Mouse (Mus musculus) megakaryocyte, embryonic 14.5 days (primary cell): ENCODE results near the gene Arl6. TPM values are rescaled to one million over a fixed set of nuclear protein-coding genes. Genes with fewer than 3 reads are reported as not detected.
A peak's percentile ranks its signal among the peaks of the same experiment; 100 is the strongest.

Experiments
- H3K27me3 ChIP-seq: replicated peaks from 2 replicates; pipeline ENCODE3; 2012; ENCODE audit warnings: inconsistent platforms
- H3K36me3 ChIP-seq: replicated peaks from 2 replicates; pipeline ENCODE3; 2012; ENCODE audit warnings: low read length, inconsistent platforms, mixed read lengths
- H3K4me1 ChIP-seq: 2 replicates; pipeline ENCODE4 v1.6.1; 2012; ENCODE audit warnings: inconsistent platforms
- H3K4me3 ChIP-seq: replicated peaks from 2 replicates; pipeline ENCODE3; 2012; ENCODE audit warnings: moderate library complexity, mild to moderate bottlenecking, inconsistent platforms
- H3K9me3 ChIP-seq: 2 replicates; pipeline ENCODE4 v1.6.1; 2012; ENCODE audit warnings: inconsistent platforms
- FLI1 ChIP-seq: IDR thresholded peaks from 2 replicates; pipeline ENCODE4 v1.6.1; 2012; ENCODE audit warnings: low read length, inconsistent platforms, mixed read lengths
- GATA1 ChIP-seq: IDR thresholded peaks from 3 replicates; pipeline ENCODE4 v1.6.1; 2012; ENCODE audit warnings: mixed read lengths, low read length, inconsistent platforms, borderline replicate concordance
- polyA plus RNA-seq: library from polyadenylated mRNA; stranded (reverse); fragments of >175 nt; gene quantifications from 2 replicates; pipeline ENCODE4 v1.2.3, GENCODE M21; 2012; ENCODE audit warnings: low replicate concordance; ENCODE audit not compliant: insufficient read depth

The Arl6 gene
- 2.2 TPM in 1 of 2 replicates, not detected in the other for polyA plus RNA-seq

- Histone ChIP-seq H3K27me3 (no peaks in the 10 kb centered on the region), H3K9me3 (no peaks in the 10 kb centered on the region), H3K36me3 (no peaks in the 10 kb centered on the region), H3K4me3 (peak within 1 kb of the TSS; percentile 95), H3K4me1 (peaks cover 14% of the 10 kb centered on the region)
- TF ChIP-seq FLI1 (no peak), GATA1 (no peak)
Observed at GRCm38 (mm10) chr16:59639102-59639691, at the start of gene Arl6. Gene Arl6 (minus strand): TSS chr16:59639391.

GRCm38 (mm10) chr16:59685135-59685534, 45.9 kb upstream of the Arl6 start:
- no peak overlapping the region for H3K4me3 ChIP-seq
- no peaks in the 10 kb centered on the region for H3K36me3 ChIP-seq
- no peaks in the 10 kb centered on the region for H3K27me3 ChIP-seq
- H3K9me3 ChIP-seq = no peaks in the 10 kb centered on the region
- H3K4me1 ChIP-seq = no peaks in the 10 kb centered on the region
- no peak for TF ChIP-seq GATA1
- TF ChIP-seq FLI1 = no peak

DNA sequence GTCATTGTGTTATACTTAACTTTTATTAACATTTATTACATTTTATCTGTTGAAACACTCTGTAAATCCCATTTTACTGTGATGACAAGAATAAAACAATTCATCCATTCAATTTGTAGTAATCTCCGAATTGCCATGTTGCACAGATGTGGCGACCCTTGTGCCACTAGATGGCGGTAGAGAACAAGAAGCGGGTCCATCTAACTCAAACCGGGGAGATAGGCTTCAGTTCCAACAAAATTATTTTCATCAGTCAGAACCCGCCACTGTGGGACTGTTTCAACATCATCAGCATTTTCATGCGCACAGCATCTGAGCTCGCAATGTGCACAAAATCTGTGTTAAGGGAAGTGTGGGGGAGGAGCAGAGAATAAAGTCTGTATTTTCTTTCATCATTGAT, 44.2 kb upstream of the Arl6 start:
- Histone ChIP-seq H3K4me1 (no peaks in the 10 kb centered on the region), H3K9me3 (no peaks in the 10 kb centered on the region), H3K36me3 (no peaks in the 10 kb centered on the region), H3K4me3 (no peak overlapping the region), H3K27me3 (no peaks in the 10 kb centered on the region)
- TF ChIP-seq GATA1 = no peak
- TF ChIP-seq FLI1 = no peak

- Histone ChIP-seq H3K4me3 (no peak overlapping the region), H3K4me1 (no peaks in the 10 kb centered on the region), H3K9me3 (no peaks in the 10 kb centered on the region), H3K36me3 (no peaks in the 10 kb centered on the region), H3K27me3 (no peaks in the 10 kb centered on the region)
- TF ChIP-seq GATA1 (no peak), FLI1 (no peak)
Observed at GRCm38 (mm10) chr16:59682216-59682891, 43.2 kb upstream of the Arl6 start.

DNA sequence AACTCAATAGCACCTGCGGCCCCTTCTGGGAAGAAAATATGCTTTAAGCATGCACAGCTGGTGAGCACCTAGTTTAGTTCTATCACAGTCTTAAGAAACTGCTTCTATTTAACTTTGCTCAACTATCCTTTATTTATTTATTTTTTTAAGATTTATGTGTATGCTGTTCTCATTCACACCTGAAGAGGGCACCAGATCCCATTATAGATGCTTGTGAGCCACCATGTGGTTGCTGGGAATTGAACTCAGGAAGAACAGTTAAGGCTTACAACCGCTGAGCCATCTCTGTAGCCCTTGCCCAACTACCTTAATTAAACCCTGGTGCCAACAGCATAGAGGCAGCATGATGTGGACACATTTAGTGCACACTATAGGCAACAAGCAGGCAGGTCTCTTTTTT, 27.7 kb upstream of the Arl6 start:
- no peak overlapping the region for H3K4me3 ChIP-seq
- no peaks in the 10 kb centered on the region for H3K9me3 ChIP-seq
- no peaks in the 10 kb centered on the region for H3K4me1 ChIP-seq
- H3K36me3 ChIP-seq = no peaks in the 10 kb centered on the region
- no peak for TF ChIP-seq GATA1
- no peak for TF ChIP-seq FLI1
- H3K27me3 ChIP-seq = no peaks in the 10 kb centered on the region

GRCm38 (mm10) chr16:59643766-59644165, 4.6 kb upstream of the Arl6 start:
- Histone ChIP-seq H3K36me3 (no peaks in the 10 kb centered on the region), H3K9me3 (peaks cover 2% of the 10 kb centered on the region; the same call in 1 of the 2 replicates), H3K27me3 (peaks cover 1% of the 10 kb centered on the region), H3K4me1 (peaks cover 6% of the 10 kb centered on the region), H3K4me3 (no peak overlapping the region)
- TF ChIP-seq FLI1 = no peak
- TF ChIP-seq GATA1 = no peak

GRCm38 (mm10) chr16:59639985-59640384, 794 bp upstream of the Arl6 start:
- H3K27me3 ChIP-seq = peaks cover 1% of the 10 kb centered on the region
- H3K9me3 ChIP-seq = no peaks in the 10 kb centered on the region
- peaks cover 14% of the 10 kb centered on the region for H3K4me1 ChIP-seq
- H3K4me3 ChIP-seq = no peak overlapping the region
- no peaks in the 10 kb centered on the region for H3K36me3 ChIP-seq
- TF ChIP-seq GATA1 (no peak), FLI1 (no peak)

DNA sequence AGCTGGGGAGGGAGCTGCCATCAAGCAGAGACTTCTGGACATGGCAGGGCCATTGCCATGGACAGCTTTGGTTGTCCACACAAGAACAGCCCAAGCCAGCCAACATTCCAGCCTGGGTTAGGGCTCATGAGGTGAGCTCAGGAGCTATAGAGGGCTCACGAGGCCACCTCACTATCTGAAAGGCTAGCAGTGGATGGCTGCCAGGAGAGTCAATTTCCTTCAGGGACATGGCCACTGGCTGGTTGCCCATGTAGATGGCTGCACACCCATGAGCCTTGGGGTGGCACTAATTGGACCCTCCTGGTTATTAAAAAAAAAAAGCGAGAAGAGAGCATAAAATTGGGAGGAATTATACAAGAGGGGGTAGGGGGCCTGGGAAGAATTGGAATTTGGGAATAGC, 4.6 kb downstream of the Arl6 start:
- Histone ChIP-seq H3K9me3 (no peaks in the 10 kb centered on the region), H3K4me1 (peaks cover 14% of the 10 kb centered on the region), H3K36me3 (no peaks in the 10 kb centered on the region), H3K27me3 (no peaks in the 10 kb centered on the region), H3K4me3 (no peak overlapping the region)
- TF ChIP-seq FLI1 (no peak), GATA1 (no peak)

DNA sequence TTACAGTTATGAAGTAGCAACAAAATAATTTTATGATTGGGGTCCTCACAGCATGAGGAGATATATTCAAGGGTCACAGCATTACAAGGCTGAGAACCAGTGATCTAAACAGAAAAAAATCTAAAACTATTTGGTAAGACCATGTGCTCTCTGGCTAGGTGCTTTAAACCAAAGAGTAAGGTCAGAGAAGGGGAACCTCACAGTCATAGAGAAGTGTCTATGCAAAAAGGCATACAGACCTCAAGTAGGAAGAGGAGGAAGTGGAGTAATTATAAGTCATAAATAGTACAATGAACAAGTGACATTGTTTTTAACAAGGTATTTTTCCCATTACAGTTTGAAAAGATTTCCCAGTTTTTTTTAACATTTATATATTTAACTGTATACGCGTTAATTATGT, 17.6 kb downstream of the Arl6 start:
- no peak for TF ChIP-seq GATA1
- TF ChIP-seq FLI1 = no peak

DNA sequence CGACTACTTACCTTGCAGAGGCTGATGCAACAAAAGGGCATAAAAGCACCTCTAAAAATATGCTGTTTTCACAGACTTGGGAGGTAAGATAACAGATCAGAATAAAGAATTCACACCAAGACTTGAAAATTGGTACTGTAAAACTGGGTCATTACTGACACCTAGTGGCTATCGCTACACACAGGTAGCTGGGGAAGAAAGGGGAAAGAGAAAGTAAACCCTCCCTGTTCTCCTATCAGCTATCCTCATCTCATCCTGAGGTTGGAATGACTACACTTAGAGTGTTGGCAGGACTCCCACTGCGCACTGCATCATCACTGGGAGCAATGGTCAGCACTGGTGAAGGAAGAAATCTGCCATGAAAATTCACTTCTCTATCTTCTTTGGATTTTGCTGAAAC, 22.0 kb downstream of the Arl6 start:
- TF ChIP-seq FLI1 = no peak
- TF ChIP-seq GATA1 = no peak
- peak overlapping the region; percentile 78 for H3K4me3 ChIP-seq

More for the DNA sequence above, 17.6 kb downstream of the Arl6 start:
- H3K4me1 ChIP-seq = no peaks in the 10 kb centered on the region
- H3K27me3 ChIP-seq = no peaks in the 10 kb centered on the region
- no peak overlapping the region for H3K4me3 ChIP-seq
- no peaks in the 10 kb centered on the region for H3K9me3 ChIP-seq
- H3K36me3 ChIP-seq = no peaks in the 10 kb centered on the region

More for the DNA sequence above, 22.0 kb downstream of the Arl6 start:
- H3K4me1 ChIP-seq = no peaks in the 10 kb centered on the region
- no peaks in the 10 kb centered on the region for H3K36me3 ChIP-seq
- H3K9me3 ChIP-seq = no peaks in the 10 kb centered on the region
- H3K27me3 ChIP-seq = no peaks in the 10 kb centered on the region
